Mouse (Mus musculus) hindbrain, embryonic 16.5 days (tissue): Measurements from ENCODE around the gene Ercc8. TPM values are rescaled to one million over a fixed set of nuclear protein-coding genes. Genes with fewer than 3 reads are reported as not detected.

Experiments used
- ATAC-seq: fragments of 200-750 bp; cut with Nextera tagmentation; 2 replicates; pipeline ENCODE4 v1.8.0; 2017; ENCODE audit warnings: moderate TSS enrichment, moderate library complexity
- H3K27ac ChIP-seq: fragments of 300-500 bp; sonication (generic); 2 replicates; pipeline ENCODE4 v1.5.1; 2014; ENCODE audit warnings: low read depth, mild to moderate bottlenecking, control low read depth, low read length, moderate library complexity
- H3K27me3 ChIP-seq: fragments of 300-500 bp; sonication (generic); replicated peaks from 2 replicates; pipeline ENCODE4 v1.6.1; 2014; ENCODE audit warnings: low read length; ENCODE audit not compliant: control insufficient read depth, insufficient read depth
- H3K36me3 ChIP-seq: fragments of 300-500 bp; sonication (generic); 2 replicates; pipeline ENCODE4 v1.6.1; 2014; ENCODE audit warnings: mild to moderate bottlenecking, low read length, moderate library complexity, mixed read lengths; ENCODE audit not compliant: control insufficient read depth, insufficient read depth
- H3K4me1 ChIP-seq: fragments of 300-500 bp; sonication (generic); 2 replicates; pipeline ENCODE4 v1.6.1; 2014; ENCODE audit warnings: low read depth, low read length; ENCODE audit not compliant: control insufficient read depth, insufficient read depth
- H3K4me2 ChIP-seq: fragments of 300-500 bp; sonication (generic); 2 replicates; pipeline ENCODE4 v1.6.1; 2014; ENCODE audit warnings: mild to moderate bottlenecking, low read length, control low read depth, moderate library complexity
- H3K4me3 ChIP-seq: fragments of 300-500 bp; sonication (generic); 2 replicates; pipeline ENCODE4 v1.5.1; 2014; ENCODE audit warnings: mild to moderate bottlenecking, low read length, control low read depth, moderate library complexity
- H3K9ac ChIP-seq: fragments of 300-500 bp; sonication (generic); 2 replicates; pipeline ENCODE4 v1.6.1; 2014; ENCODE audit warnings: low read depth, mild to moderate bottlenecking, control low read depth, low read length, moderate library complexity
- H3K9me3 ChIP-seq: fragments of 300-500 bp; sonication (generic); 2 replicates; pipeline ENCODE4 v1.6.1; 2014; ENCODE audit warnings: mild to moderate bottlenecking, low read length, moderate library complexity; ENCODE audit not compliant: control insufficient read depth
- WGBS: fragments of 180-500 bp; shearing (Covaris S2); extraction: QIAGEN DNeasy Blood & Tissue Kit; methylation state at CpG from one replicate; pipeline ENCODE4 v1.1.7; 2014; 5-methylcytosine and 5-hydroxymethylcytosine counted together
- polyA plus RNA-seq: library from polyadenylated mRNA; unstranded; fragments of >200 nt; fragmentation: Nextera tagmentation; extraction: Ambion mirVana; gene quantifications from 2 replicates; pipeline ENCODE4 v1.2.1, GENCODE M21; 2015

Ercc8 gene
- polyA plus RNA-seq, 1 experiment from 2014 or later, result 32.3 TPM

DNA sequence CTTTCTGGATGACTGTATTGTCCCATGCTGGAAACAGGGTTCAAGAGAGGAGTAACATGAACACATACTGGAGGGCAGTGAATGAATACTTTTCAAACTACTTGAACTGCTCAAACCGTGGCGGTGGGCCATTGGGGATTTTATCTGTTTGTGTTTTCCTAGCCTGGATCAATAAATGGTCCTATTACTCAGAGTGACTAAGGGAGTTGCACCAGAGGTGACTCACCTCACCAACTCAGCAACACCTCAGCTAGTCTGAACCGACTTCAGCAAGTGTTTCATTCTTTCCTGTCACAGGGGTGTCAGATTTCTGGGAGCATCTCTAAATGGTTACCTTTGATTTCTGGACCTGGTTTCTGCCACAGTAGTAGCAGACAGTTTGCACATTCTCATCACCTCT, 70.7 kb downstream of the Ercc8 start:
- ATAC-seq, result no peak
- no peaks in the 10 kb centered on the region for H3K4me1 ChIP-seq
- no peak overlapping the region for H3K9ac ChIP-seq
- no peaks in the 10 kb centered on the region for H3K9me3 ChIP-seq
- no peak overlapping the region for H3K4me2 ChIP-seq
- no peak overlapping the region for H3K27ac ChIP-seq
- no peaks in the 10 kb centered on the region for H3K27me3 ChIP-seq
- no peaks in the 10 kb centered on the region for H3K36me3 ChIP-seq
- no peak overlapping the region for H3K4me3 ChIP-seq
- 81% methylated on average over 3 of the region's 3 CpGs for WGBS

DNA sequence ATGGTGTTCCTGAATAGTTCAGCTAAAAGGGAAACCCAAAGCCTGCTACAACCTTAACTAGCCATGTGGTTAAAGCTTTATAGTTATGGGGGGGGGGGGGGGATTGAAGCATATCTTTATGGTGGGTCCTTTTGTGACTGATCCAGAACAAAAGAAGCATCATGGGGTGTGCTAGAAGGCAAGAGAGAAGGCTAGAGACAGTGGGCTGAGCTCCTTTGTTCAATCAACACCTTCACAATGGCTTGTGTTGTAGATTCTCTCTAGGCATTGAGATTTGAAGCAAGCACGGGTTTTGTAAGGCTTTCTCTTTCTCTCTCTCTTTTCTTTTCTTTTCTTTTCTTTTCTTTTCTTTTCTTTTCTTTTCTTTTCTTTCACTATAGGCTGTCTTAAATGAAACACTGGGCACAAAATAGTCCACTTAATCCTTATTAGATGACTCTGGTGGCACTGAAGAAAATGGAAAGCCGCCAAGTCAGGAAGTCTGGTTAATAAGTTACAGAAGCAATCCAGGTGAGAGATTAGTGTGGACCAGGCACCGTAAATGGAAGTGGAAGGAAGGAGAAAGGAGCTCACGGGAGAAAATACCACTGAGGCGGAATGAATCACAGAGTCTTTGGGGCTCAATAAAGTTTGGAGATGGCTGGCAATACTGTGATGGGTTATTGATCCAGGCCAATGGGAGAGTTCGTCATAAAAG, 71.3 kb downstream of the Ercc8 start:
- WGBS, result 66% methylated on average over 6 of the region's 6 CpGs
- Histone ChIP-seq H3K27ac (no peak overlapping the region), H3K4me1 (no peaks in the 10 kb centered on the region), H3K9me3 (no peaks in the 10 kb centered on the region), H3K4me2 (no peak overlapping the region), H3K4me3 (no peak overlapping the region), H3K9ac (no peak overlapping the region), H3K27me3 (no peaks in the 10 kb centered on the region), H3K36me3 (no peaks in the 10 kb centered on the region)
- ATAC-seq, result no peak

DNA sequence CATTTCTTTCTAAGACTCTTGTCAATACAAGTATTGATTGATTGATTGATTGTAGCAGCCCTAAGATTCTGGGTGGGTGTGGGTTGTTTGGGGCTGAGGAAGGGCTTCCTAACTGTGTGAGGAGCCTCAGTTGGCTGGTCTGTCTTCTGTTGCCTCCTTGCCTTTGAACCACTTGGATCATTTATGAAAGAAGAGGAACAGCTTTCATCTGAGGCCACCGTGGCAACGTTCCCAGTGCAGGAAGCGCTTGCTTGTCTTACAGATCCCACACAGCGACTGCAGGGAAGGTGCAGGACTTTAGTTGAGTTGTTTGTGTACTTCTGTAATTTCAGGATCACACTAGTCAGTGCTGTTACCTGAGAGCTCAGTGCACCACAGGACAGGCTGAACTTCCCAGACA, 81.5 kb downstream of the Ercc8 start:
- Histone ChIP-seq H3K4me2 (no peak overlapping the region), H3K9me3 (no peaks in the 10 kb centered on the region), H3K4me1 (no peaks in the 10 kb centered on the region), H3K27ac (no peak overlapping the region), H3K9ac (no peak overlapping the region), H3K27me3 (no peaks in the 10 kb centered on the region), H3K36me3 (no peaks in the 10 kb centered on the region), H3K4me3 (no peak overlapping the region)
- WGBS, result 56% methylated on average over 4 of the region's 4 CpGs
- no peak for ATAC-seq

DNA sequence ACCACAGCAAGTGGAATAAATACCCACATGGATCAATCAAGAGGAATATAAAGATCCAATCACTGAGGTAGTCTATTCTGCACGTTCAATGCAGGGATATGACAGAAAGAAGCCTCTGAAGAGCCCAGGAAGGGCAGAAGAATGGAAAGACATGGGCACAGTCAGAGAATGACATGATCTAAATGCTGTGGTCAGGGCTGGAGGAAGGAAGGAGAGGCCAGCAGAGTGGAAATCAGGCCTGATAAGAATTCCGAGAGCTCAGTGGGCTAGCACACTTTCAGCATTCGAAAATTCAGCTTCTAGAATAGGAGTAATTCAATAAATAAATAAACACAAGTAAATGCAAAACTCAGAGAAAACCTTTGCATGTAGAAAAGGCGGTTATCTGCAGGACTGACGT, 83.2 kb downstream of the Ercc8 start:
- Histone ChIP-seq H3K4me1 (no peaks in the 10 kb centered on the region), H3K9ac (no peak overlapping the region), H3K4me2 (no peak overlapping the region), H3K27me3 (no peaks in the 10 kb centered on the region), H3K27ac (no peak overlapping the region), H3K36me3 (no peaks in the 10 kb centered on the region), H3K4me3 (no peak overlapping the region), H3K9me3 (no peaks in the 10 kb centered on the region)
- ATAC-seq, result no peak
- 83% methylated on average over 5 of the region's 5 CpGs for WGBS

Other genes with a start within 250 kb of the Ercc8 start
- gene Smim15, start 114.3 kb upstream of the Ercc8 start, polyA plus RNA-seq, result 35.6 and 39.3 TPM in 2 replicates
- 74.3 and 74.7 TPM in 2 replicates for gene Ndufaf2, start 108 bp upstream of the Ercc8 start, polyA plus RNA-seq
- gene Elovl7, start 55.7 kb downstream of the Ercc8 start, polyA plus RNA-seq, result 4.1 and 5.0 TPM in 2 replicates
- 1.7 and 2.0 TPM in 2 replicates for gene Depdc1b, start 157.6 kb downstream of the Ercc8 start, polyA plus RNA-seq